Mouse (Mus musculus): Measurements from ENCODE around the gene Rbm28. TPM values are rescaled to one million over a fixed set of nuclear protein-coding genes. Genes with fewer than 3 reads are reported as not detected.

Gene Rbm28
- total RNA-seq, 1 experiment from 2014 or later, result 29.7 TPM

GRCm38 (mm10) chr6:29074133-29074469 lies 90.7 kb downstream of the Rbm28 start:
- no peak for DNase-seq

Small RNA genes within 50 kb of the gene (microRNA-seq; reads per million reads assigned to microRNA genes)
- gene Gm24303, result 0 reads per million in 2 experiments

Other genes with a start within 250 kb of the Rbm28 start
- gene Lep, start 104.8 kb downstream of the Rbm28 start, total RNA-seq (2021), result 5.9 and 17.0 TPM in 2 replicates
- 4.9 and 5.1 TPM in 2 replicates for gene Prrt4, start 14.6 kb upstream of the Rbm28 start, total RNA-seq (2021)
- 252 and 482 TPM in 2 replicates for gene Impdh1, start 51.4 kb upstream of the Rbm28 start, total RNA-seq (2021)
- 5.0 and 10.4 TPM in 2 replicates for gene Hilpda, start 107.5 kb upstream of the Rbm28 start, total RNA-seq (2021)
- gene Fam71f2, start 114.6 kb upstream of the Rbm28 start, total RNA-seq (2021), result 0.41 TPM in 1 of 2 replicates, not detected in the other
- not detected in 2 replicates for gene Fam71f1, start 154.1 kb upstream of the Rbm28 start, total RNA-seq (2021)
- 165 and 171 TPM in 2 replicates for gene Calu, start 183.1 kb upstream of the Rbm28 start, total RNA-seq (2021)
- gene Opn1sw, start 223.5 kb upstream of the Rbm28 start, total RNA-seq (2021), result not detected in 2 replicates
- 4.9 and 6.3 TPM in 2 replicates for gene Ccdc136, start 231.3 kb upstream of the Rbm28 start, total RNA-seq (2021)